Mouse (Mus musculus) liver, adult 2 months (tissue): ENCODE results near the gene Ppy.

Source experiments
- CTCF ChIP-seq: fragments of 200-500 bp; IDR thresholded peaks from 2 replicates; pipeline ENCODE4 v1.5.1; 2011; ENCODE audit warnings: low read depth, low read length, control low read depth
- POLR2A ChIP-seq: fragments of 200-500 bp; IDR thresholded peaks from 2 replicates; pipeline ENCODE4 v1.6.1; 2011; ENCODE audit warnings: low read length, control low read depth; ENCODE audit not compliant: insufficient read depth; ENCODE audit errors: extremely low read depth

DNA sequence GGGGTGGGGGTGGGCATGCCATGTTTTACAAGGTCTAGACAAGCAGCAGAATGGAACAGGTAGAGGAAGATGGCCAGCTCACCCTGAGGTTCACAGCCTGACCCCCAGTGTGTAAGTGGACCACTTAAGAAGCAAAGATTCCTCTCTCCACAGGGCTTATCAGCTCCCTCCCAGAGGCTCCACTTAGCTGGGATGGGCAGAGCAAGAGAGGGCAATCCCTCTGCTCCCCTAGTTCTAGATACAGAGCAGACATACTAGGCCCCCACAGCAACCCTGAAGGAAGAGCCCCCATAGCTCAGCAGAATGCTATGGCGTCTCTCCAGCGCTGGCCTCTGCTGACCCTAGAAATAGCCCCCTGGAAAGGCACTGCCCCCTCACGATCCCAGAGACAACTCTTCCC, 5.4 kb downstream of the Ppy start:
- no peak for TF ChIP-seq CTCF
- TF ChIP-seq POLR2A = no peak
